Mouse (Mus musculus) neural tube, embryonic 11.5 days (tissue): ENCODE results near the gene Brip1. TPM values are rescaled to one million over a fixed set of nuclear protein-coding genes. Genes with fewer than 3 reads are reported as not detected.
"Not testable (repeated sequence)": the region's sequence is repeated elsewhere in the genome, so short reads cannot be mapped to it uniquely, and the experiment has no call there.

Experiments used
- ATAC-seq: fragments of 200-750 bp; cut with Nextera tagmentation; 2 replicates; pipeline ENCODE4 v1.8.0; 2017; ENCODE audit warnings: moderate number of reproducible peaks, mild to moderate bottlenecking, moderate TSS enrichment, moderate library complexity; ENCODE audit not compliant: insufficient read depth, low FRiP score, low TSS enrichment
- DNase-seq: peaks from one replicate; pipeline ENCODE4 v3.0.0-alpha.2; 2015; ENCODE audit warnings: low spot score
- H3K27ac ChIP-seq: fragments of 300-500 bp; sonication (generic); 2 replicates; pipeline ENCODE4 v1.5.1; 2014; ENCODE audit warnings: low read depth, mild to moderate bottlenecking, low read length
- H3K27me3 ChIP-seq: fragments of 300-500 bp; sonication (generic); 2 replicates; pipeline ENCODE4 v1.6.1; 2014; ENCODE audit warnings: mild to moderate bottlenecking, low read length, mixed read lengths; ENCODE audit not compliant: control insufficient read depth, insufficient read depth
- H3K36me3 ChIP-seq: fragments of 300-500 bp; sonication (generic); 2 replicates; pipeline ENCODE4 v1.6.1; 2014; ENCODE audit warnings: mild to moderate bottlenecking, low read length, moderate library complexity, mixed read lengths; ENCODE audit not compliant: control insufficient read depth, insufficient read depth
- H3K4me1 ChIP-seq: fragments of 300-500 bp; sonication (generic); 2 replicates; pipeline ENCODE4 v1.6.1; 2014; ENCODE audit warnings: low read length, mixed read lengths; ENCODE audit not compliant: control insufficient read depth, insufficient read depth
- H3K4me2 ChIP-seq: fragments of 300-500 bp; sonication (generic); 2 replicates; pipeline ENCODE4 v1.6.1; 2014; ENCODE audit warnings: low read depth, mild to moderate bottlenecking, moderate library complexity
- H3K4me3 ChIP-seq: fragments of 300-500 bp; sonication (generic); 2 replicates; pipeline ENCODE4 v1.5.1; 2014; ENCODE audit warnings: low read depth, low read length
- H3K9ac ChIP-seq: fragments of 300-500 bp; sonication (generic); 2 replicates; pipeline ENCODE4 v1.6.1; 2014; ENCODE audit warnings: mild to moderate bottlenecking, low read length
- H3K9me3 ChIP-seq: fragments of 300-500 bp; sonication (generic); 2 replicates; pipeline ENCODE4 v1.6.1; 2016; ENCODE audit warnings: low read length; ENCODE audit not compliant: control insufficient read depth
- WGBS: fragments of 180-500 bp; shearing (Covaris S2); extraction: QIAGEN DNeasy Blood & Tissue Kit; methylation state at CpG from one replicate; pipeline ENCODE4 v1.1.7; 2014; 5-methylcytosine and 5-hydroxymethylcytosine counted together
- polyA plus RNA-seq: library from polyadenylated mRNA; unstranded; fragments of >200 nt; fragmentation: Nextera tagmentation; extraction: Ambion mirVana; gene quantifications from 2 replicates; pipeline ENCODE4 v1.2.1, GENCODE M21; 2014

Gene Brip1
- polyA plus RNA-seq, 1 experiment from 2014 or later, result 9.6 TPM

- Histone ChIP-seq H3K27ac (no peak overlapping the region), H3K36me3 (peaks cover 30% of the 10 kb centered on the region), H3K27me3 (no peaks in the 10 kb centered on the region), H3K4me1 (0 out of 2 replicates have a peak, but pooled peaks cover 2% of the 10 kb centered on the region), H3K4me2 (no peak overlapping the region), H3K4me3 (no peak overlapping the region), H3K9me3 (no peaks in the 10 kb centered on the region), H3K9ac (no peak overlapping the region)
- WGBS, result 98% methylated on average over 5 of the region's 5 CpGs
- no peak for DNase-seq
- no peak for ATAC-seq
These were observed 4.0 kb upstream of the Brip1 start for GRCm38 (mm10) chr11:86205031-86205430.

GRCm38 (mm10) chr11:86201901-86202675 is 1.1 kb upstream of the Brip1 start:
- 48% methylated on average over 16 of the region's 16 CpGs for WGBS
- DNase-seq (no peak), ATAC-seq (no peak)
- Histone ChIP-seq H3K4me1 (0 out of 2 replicates have a peak, but pooled peaks cover 2% of the 10 kb centered on the region), H3K27me3 (no peaks in the 10 kb centered on the region), H3K9ac (peak overlapping the region; percentile 88), H3K36me3 (peaks cover 24% of the 10 kb centered on the region), H3K4me3 (peak overlapping the region; percentile 74), H3K9me3 (no peaks in the 10 kb centered on the region), H3K4me2 (peak overlapping the region; percentile 49), H3K27ac (0 out of 2 replicates have a peak overlapping the region, but pooled peaks have one; percentile 42)

GRCm38 (mm10) chr11:86200460-86201021 is 452 bp downstream of the Brip1 start:
- Histone ChIP-seq H3K27ac (no peak overlapping the region), H3K36me3 (peaks cover 19% of the 10 kb centered on the region), H3K9me3 (no peaks in the 10 kb centered on the region), H3K9ac (peak overlapping the region; percentile 58), H3K27me3 (no peaks in the 10 kb centered on the region), H3K4me2 (peak overlapping the region; percentile 66), H3K4me3 (peak overlapping the region; percentile 74), H3K4me1 (0 out of 2 replicates have a peak, but pooled peaks cover 2% of the 10 kb centered on the region)
- ATAC-seq (peak; percentile 82), DNase-seq (no peak)
- WGBS, result 1% methylated on average over 21 of the region's 21 CpGs

- H3K4me2 ChIP-seq, result peak overlapping the region; percentile 66
- DNase-seq, result no peak
- H3K27ac ChIP-seq, result no peak overlapping the region
- H3K4me1 ChIP-seq, result 0 out of 2 replicates have a peak, but pooled peaks cover 2% of the 10 kb centered on the region
- H3K27me3 ChIP-seq, result no peaks in the 10 kb centered on the region
- no peak for ATAC-seq
- no peak overlapping the region for H3K4me3 ChIP-seq
- H3K36me3 ChIP-seq, result peaks cover 11% of the 10 kb centered on the region
- 68% methylated on average over 4 of the region's 4 CpGs for WGBS
- H3K9me3 ChIP-seq, result no peaks in the 10 kb centered on the region
- no peak overlapping the region for H3K9ac ChIP-seq
These were observed 1.3 kb downstream of the Brip1 start for GRCm38 (mm10) chr11:86199733-86200132.

- WGBS, result 93% methylated on average over 7 of the region's 7 CpGs
- not testable (repeated sequence) for H3K4me2 ChIP-seq, H3K36me3 ChIP-seq, H3K4me3 ChIP-seq, H3K27ac ChIP-seq, DNase-seq, H3K9me3 ChIP-seq, H3K4me1 ChIP-seq, H3K9ac ChIP-seq, H3K27me3 ChIP-seq, ATAC-seq
These were observed 15.8 kb downstream of the Brip1 start for GRCm38 (mm10) chr11:86185224-86185623.

GRCm38 (mm10) chr11:86175833-86176232 is 25.2 kb downstream of the Brip1 start:
- no peak for ATAC-seq
- H3K9me3 ChIP-seq, result no peaks in the 10 kb centered on the region
- 91% methylated on average over 3 of the region's 3 CpGs for WGBS

GRCm38 (mm10) chr11:86174173-86174572 is 26.8 kb downstream of the Brip1 start:
- no peaks in the 10 kb centered on the region for H3K9me3 ChIP-seq
- H3K27me3 ChIP-seq, result no peaks in the 10 kb centered on the region
- H3K4me2 ChIP-seq, result no peak overlapping the region
- no peaks in the 10 kb centered on the region for H3K36me3 ChIP-seq
- peak; percentile 61 for DNase-seq
- no peak overlapping the region for H3K27ac ChIP-seq
- 65% methylated on average over 2 of the region's 2 CpGs for WGBS
- H3K9ac ChIP-seq, result no peak overlapping the region
- H3K4me3 ChIP-seq, result no peak overlapping the region
- no peaks in the 10 kb centered on the region for H3K4me1 ChIP-seq
- ATAC-seq, result no peak

More at GRCm38 (mm10) chr11:86175833-86176232, 25.2 kb downstream of the Brip1 start:
- H3K27me3 ChIP-seq, result no peaks in the 10 kb centered on the region
- H3K4me2 ChIP-seq, result no peak overlapping the region
- no peak overlapping the region for H3K4me3 ChIP-seq
- no peaks in the 10 kb centered on the region for H3K4me1 ChIP-seq
- H3K36me3 ChIP-seq, result no peaks in the 10 kb centered on the region
- H3K27ac ChIP-seq, result no peak overlapping the region
- DNase-seq, result no peak
- H3K9ac ChIP-seq, result no peak overlapping the region

- 93% methylated on average over 2 of the region's 2 CpGs for WGBS
These were observed 30.2 kb downstream of the Brip1 start for GRCm38 (mm10) chr11:86170743-86171142.

GRCm38 (mm10) chr11:86160251-86160650 is 40.7 kb downstream of the Brip1 start:
- 84% methylated on average over 2 of the region's 2 CpGs for WGBS
- DNase-seq (no peak), ATAC-seq (no peak)
- Histone ChIP-seq H3K27me3 (no peaks in the 10 kb centered on the region), H3K4me2 (no peak overlapping the region), H3K4me1 (no peaks in the 10 kb centered on the region), H3K27ac (no peak overlapping the region), H3K4me3 (no peak overlapping the region), H3K9ac (no peak overlapping the region), H3K36me3 (no peaks in the 10 kb centered on the region), H3K9me3 (no peaks in the 10 kb centered on the region)

More at GRCm38 (mm10) chr11:86170743-86171142, 30.2 kb downstream of the Brip1 start:
- Histone ChIP-seq H3K9ac (no peak overlapping the region), H3K4me1 (no peaks in the 10 kb centered on the region), H3K36me3 (no peaks in the 10 kb centered on the region), H3K27ac (no peak overlapping the region), H3K9me3 (no peaks in the 10 kb centered on the region), H3K4me3 (no peak overlapping the region), H3K4me2 (no peak overlapping the region), H3K27me3 (no peaks in the 10 kb centered on the region)
- DNase-seq (no peak), ATAC-seq (no peak)
